Mouse (Mus musculus) CH12.LX (cell line): ENCODE measurements at regions not wholly inside any gene's neighbourhood (a gene's known extent, or its start where the extent isn't known, plus 50 kb on each side); places are given as distances from the start of the nearest gene placed in this dataset.

Experiments
- BHLHE40 ChIP-seq: IDR thresholded peaks from 2 replicates; pipeline ENCODE4 v1.6.1; 2011; ENCODE audit warnings: mild to moderate bottlenecking, low read depth, low read length, improper control_type of control experiment
- E2F4 ChIP-seq: IDR thresholded peaks from 2 replicates; pipeline ENCODE4 v1.6.1; 2011; ENCODE audit warnings: low read depth, low read length, improper control_type of control experiment; ENCODE audit not compliant: insufficient replicate concordance
- EP300 ChIP-seq: IDR thresholded peaks from 2 replicates; pipeline ENCODE4 v1.6.1; 2011; ENCODE audit warnings: low read length, improper control_type of control experiment
- JUND ChIP-seq: conservative IDR thresholded peaks from 2 replicates; pipeline ENCODE4 v1.6.1; 2011; ENCODE audit warnings: low read depth, low read length, improper control_type of control experiment
- POLR2A ChIP-seq: IDR thresholded peaks from 2 replicates; pipeline ENCODE4 v1.6.1; 2011; ENCODE audit warnings: low read depth, mild to moderate bottlenecking, improper control_type of control experiment, low read length

GRCm38 (mm10) chr1:79978156-79978555 is 117.2 kb upstream of the Serpine2 start:
- no peak for TF ChIP-seq POLR2A
- TF ChIP-seq JUND = no peak
- TF ChIP-seq BHLHE40 = no peak
- no peak for TF ChIP-seq E2F4
- TF ChIP-seq EP300 = no peak
